In the genomic region with DNA sequence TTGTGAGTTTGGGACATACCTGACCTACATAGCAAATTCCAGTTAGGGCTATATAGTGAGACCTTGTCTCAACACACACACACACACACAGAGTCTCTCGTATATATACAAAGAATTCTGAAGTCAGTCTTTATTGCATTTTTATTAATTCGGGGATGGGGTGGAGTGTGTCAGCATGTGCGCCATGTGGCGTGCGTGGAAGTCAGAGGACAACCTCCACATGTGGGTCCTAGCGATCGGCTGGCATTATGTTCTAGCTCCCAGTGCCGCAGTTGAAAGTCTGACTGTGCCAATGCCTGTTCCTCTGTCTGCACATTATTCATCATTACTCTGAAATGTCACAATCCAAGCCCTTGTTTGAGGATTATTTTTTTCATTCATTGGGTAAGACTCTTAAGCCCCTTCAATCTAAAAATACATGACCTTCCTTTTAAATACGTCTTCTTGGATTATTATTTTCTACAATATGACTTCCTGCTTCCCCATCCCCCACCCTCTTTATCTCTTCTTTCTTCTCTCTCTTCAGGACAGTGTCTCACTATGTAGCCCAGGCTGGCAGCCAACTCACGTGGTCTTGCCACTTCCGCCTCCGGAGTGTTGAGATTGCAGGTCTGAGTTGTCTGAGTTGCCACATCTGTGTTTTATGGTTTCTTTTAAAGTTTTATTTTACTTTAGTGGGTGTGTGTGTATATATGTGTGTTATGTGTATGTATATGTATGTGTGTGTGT, we compare ENCODE assay signal across 8 mouse cellular contexts.
DNase-seq lines count a peak whose midpoint lies in the region.
"Had no signal": no experiment of that assay in that cellular context is flagged by ENCODE, and none has a peak within 500 bp of the region (broad histone marks: within the 10 kb centered on the region; RNA-seq: fewer than 3 reads in every experiment).

No protein-coding gene starts in this region.

- peak; percentile 37 to 48 for DNase-seq in spleen, postnatal 36 days (ENCODE audit: low spot score in 2 of 2)
- no peak for DNase-seq in spleen, adult 12 weeks (ENCODE audit: low spot score)
- peak; percentile 81 for DNase-seq in T-cell, adult 2 months (ENCODE audit: low spot score)
- peak; percentile 28 to 47 for DNase-seq in layer of hippocampus, postnatal 14 days (ENCODE audit: low spot score in 2 of 2)
- DNase-seq in thymus, postnatal 25 days = peak; percentile 42
- no peak for DNase-seq in ovary, postnatal 10 days (ENCODE audit: low spot score)
- DNase-seq in cerebellum, adult 18-20 months = no peak
- DNase-seq: midbrain, embryonic 14.5 days had no signal

Comparison
In these comparisons a context has a peak if more than half of its experiments do, and no peak if none do; other contexts are left out.
1. DNase-seq: peak in spleen, postnatal 36 days (2 of 2), T-cell, adult 2 months (single experiment), layer of hippocampus, postnatal 14 days (2 of 2) and thymus, postnatal 25 days (single experiment); none in spleen, adult 12 weeks (single experiment), ovary, postnatal 10 days (single experiment) and cerebellum, adult 18-20 months (0 of 2).